Mouse (Mus musculus): ENCODE data around the gene Mamdc4.
"Not testable (repeated sequence)": the region's sequence is repeated elsewhere in the genome, so short reads cannot be mapped to it uniquely, and the experiment has no call there.

The Mamdc4 gene

GRCm38 (mm10) chr2:25558774-25559173, 15.9 kb downstream of the Mamdc4 start:
- no peak for DNase-seq

- no peak for DNase-seq
These were observed 16.7 kb downstream of the Mamdc4 start for GRCm38 (mm10) chr2:25557964-25558360.

- peak; percentile 90 to 92 for DNase-seq
These were observed 17.3 kb downstream of the Mamdc4 start, which contains the start of gene Edf1 for GRCm38 (mm10) chr2:25557221-25557963. Edf1 (plus strand) TSS chr2:25557847.

- DNase-seq: no peak
These were observed 18.3 kb downstream of the Mamdc4 start for GRCm38 (mm10) chr2:25556296-25556695.

- DNase-seq: not testable (repeated sequence)
These were observed 19.2 kb downstream of the Mamdc4 start for GRCm38 (mm10) chr2:25555479-25555878.

GRCm38 (mm10) chr2:25553171-25553786, 21.4 kb downstream of the Mamdc4 start:
- DNase-seq: not testable (repeated sequence)

GRCm38 (mm10) chr2:25551186-25551585, 23.5 kb downstream of the Mamdc4 start:
- peak; percentile 41 to 66 for DNase-seq

- DNase-seq: peak; percentile 75 to 92
These were observed 25.3 kb downstream of the Mamdc4 start for GRCm38 (mm10) chr2:25549021-25549991.

- DNase-seq: peak; percentile 99
These were observed 27.7 kb downstream of the Mamdc4 start, which contains the start of gene Traf2 for GRCm38 (mm10) chr2:25546811-25547491. Traf2 (minus strand) TSS chr2:25546940.

GRCm38 (mm10) chr2:25545996-25546810, 28.4 kb downstream of the Mamdc4 start:
- DNase-seq: no peak

GRCm38 (mm10) chr2:25541644-25542367, 32.8 kb downstream of the Mamdc4 start:
- DNase-seq: no peak

- DNase-seq: no peak
These were observed 34.1 kb downstream of the Mamdc4 start for GRCm38 (mm10) chr2:25540541-25540948.

GRCm38 (mm10) chr2:25536531-25536930, 38.1 kb downstream of the Mamdc4 start:
- no peak for DNase-seq

GRCm38 (mm10) chr2:25534866-25535182, 39.8 kb downstream of the Mamdc4 start:
- DNase-seq: no peak

- peak; percentile 21 to 52 for DNase-seq
These were observed 40.3 kb downstream of the Mamdc4 start for GRCm38 (mm10) chr2:25534178-25534865.

- no peak for DNase-seq
These were observed 40.9 kb downstream of the Mamdc4 start for GRCm38 (mm10) chr2:25533707-25534106.

GRCm38 (mm10) chr2:25526510-25527302, 47.9 kb downstream of the Mamdc4 start:
- DNase-seq: no peak
